Mouse (Mus musculus): ENCODE measurements around the gene Cd79a. TPM values are rescaled to one million over a fixed set of nuclear protein-coding genes. Genes with fewer than 3 reads are reported as not detected.

Gene Cd79a
- polyA plus RNA-seq, 1 experiment: not detected

- no peak within 1 kb of the TSS for H3K4me3 ChIP-seq (ENCODE audit: insufficient read depth, low read length)
- no peak within 1 kb of the TSS for H3K27ac ChIP-seq (ENCODE audit: insufficient read depth, low read depth, low read length)
- no peak for TF ChIP-seq CTCF (IDR thresholded peaks at IDR 0.05; ENCODE audit: low read depth, low read length)
- TF ChIP-seq POLR2A (IDR thresholded peaks at IDR 0.05; ENCODE audit: borderline replicate concordance, low read depth, low read length): no peak
- H3K4me1 ChIP-seq (ENCODE audit: control insufficient read depth, insufficient read depth, low read length): peaks cover 5% of the 10 kb centered on the region
Observed at GRCm38 (mm10) chr7:24861913-24862312, 35.3 kb upstream of the Cd79a start, which contains the start of gene Gm9844. Gene Gm9844 (plus strand): TSS chr7:24862213.

DNA sequence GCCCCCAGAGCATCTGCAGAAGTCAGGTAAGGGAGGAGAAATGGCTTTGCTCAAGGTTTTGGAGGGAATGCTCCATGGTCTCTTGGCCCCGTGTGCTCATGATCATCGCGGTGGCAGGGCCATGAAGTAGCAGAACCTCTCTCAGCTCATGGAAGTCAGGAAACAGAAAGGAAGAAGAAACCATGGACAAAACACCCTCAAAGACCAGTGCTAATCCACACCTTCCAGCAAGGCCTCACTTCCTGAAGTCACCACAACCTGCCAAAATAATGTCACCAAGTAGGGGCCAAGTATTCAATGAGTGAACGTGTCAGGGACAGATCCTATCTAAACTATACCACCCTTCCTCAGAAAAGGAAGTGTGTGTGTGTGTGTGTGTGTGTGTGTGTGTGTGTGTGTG is 34.3 kb upstream of the Cd79a start:
- Histone ChIP-seq H3K27ac (ENCODE audit: insufficient read depth, low read depth, low read length) (no peak overlapping the region), H3K4me1 (ENCODE audit: control insufficient read depth, insufficient read depth, low read length) (no peaks in the 10 kb centered on the region), H3K4me3 (ENCODE audit: insufficient read depth, low read length) (no peak overlapping the region)
- TF ChIP-seq POLR2A (IDR thresholded peaks at IDR 0.05; ENCODE audit: borderline replicate concordance, low read depth, low read length): no peak
- no peak for TF ChIP-seq CTCF (IDR thresholded peaks at IDR 0.05; ENCODE audit: low read depth, low read length)

DNA sequence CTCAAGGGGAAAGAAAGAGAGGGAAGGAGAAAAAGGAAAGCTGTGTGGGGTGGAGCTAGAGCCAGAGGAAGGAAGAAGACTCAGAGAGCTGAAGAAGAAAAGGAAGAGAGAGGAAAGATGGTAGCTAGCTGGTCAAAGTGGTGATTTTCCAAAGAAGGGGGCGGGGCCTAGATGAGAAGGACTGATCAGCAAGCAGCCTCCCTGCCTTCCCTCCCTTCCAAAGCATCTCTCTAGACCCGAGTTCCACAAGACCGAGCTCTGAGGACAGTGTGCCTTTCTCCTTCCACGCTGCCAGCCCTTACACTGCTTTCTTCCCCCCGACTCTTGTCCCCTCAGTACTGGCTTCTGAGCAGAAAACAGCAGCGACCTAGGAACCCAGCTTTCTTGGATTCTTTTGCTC is 33.0 kb upstream of the Cd79a start:
- no peak overlapping the region for H3K27ac ChIP-seq (ENCODE audit: insufficient read depth, low read depth, low read length)
- H3K4me3 ChIP-seq (ENCODE audit: insufficient read depth, low read length): no peak overlapping the region
- TF ChIP-seq POLR2A (IDR thresholded peaks at IDR 0.05; ENCODE audit: borderline replicate concordance, low read depth, low read length): no peak
- no peak for TF ChIP-seq CTCF (IDR thresholded peaks at IDR 0.05; ENCODE audit: low read depth, low read length)
- H3K4me1 ChIP-seq (ENCODE audit: control insufficient read depth, insufficient read depth, low read length): no peaks in the 10 kb centered on the region

DNA sequence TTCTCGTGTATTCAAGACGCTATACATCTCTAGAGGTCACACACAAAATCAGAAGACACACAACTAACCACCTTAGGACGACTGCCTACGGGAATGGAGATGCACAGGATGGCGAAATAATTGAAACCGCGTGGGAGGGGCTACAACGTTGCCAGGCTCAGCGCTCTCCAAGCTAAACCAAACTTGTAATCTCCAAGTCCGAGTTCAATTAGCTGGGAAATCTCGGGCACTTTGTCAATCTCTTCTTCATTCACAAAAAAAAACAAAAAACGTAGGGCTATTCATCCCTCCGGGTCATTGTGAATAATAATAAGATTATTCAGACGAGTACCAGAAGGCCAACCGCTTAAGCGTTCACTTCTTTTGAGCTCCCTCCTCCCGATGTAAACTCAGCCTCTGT is 28.1 kb upstream of the Cd79a start:
- Histone ChIP-seq H3K4me3 (ENCODE audit: insufficient read depth, low read length) (no peak overlapping the region), H3K4me1 (ENCODE audit: control insufficient read depth, insufficient read depth, low read length) (no peaks in the 10 kb centered on the region), H3K27ac (ENCODE audit: insufficient read depth, low read depth, low read length) (no peak overlapping the region)
- TF ChIP-seq POLR2A (IDR thresholded peaks at IDR 0.05; ENCODE audit: borderline replicate concordance, low read depth, low read length): no peak
- TF ChIP-seq CTCF (IDR thresholded peaks at IDR 0.05; ENCODE audit: low read depth, low read length): no peak

GRCm38 (mm10) chr7:24869532-24870165 is 27.5 kb upstream of the Cd79a start, which contains the start of the genes Lypd4 and Dmrtc2:
Gene Lypd4 (minus strand): TSS chr7:24869941.
Gene Dmrtc2 (plus strand): TSS chr7:24870057.
- H3K27ac ChIP-seq (ENCODE audit: insufficient read depth, low read depth, low read length): no peak within 1 kb of the TSS
- no peak within 1 kb of the TSS for H3K4me3 ChIP-seq (ENCODE audit: insufficient read depth, low read length)
- no peak for TF ChIP-seq CTCF (IDR thresholded peaks at IDR 0.05; ENCODE audit: low read depth, low read length)
- TF ChIP-seq POLR2A (IDR thresholded peaks at IDR 0.05; ENCODE audit: borderline replicate concordance, low read depth, low read length): no peak
- no peaks in the 10 kb centered on the region for H3K4me1 ChIP-seq (ENCODE audit: control insufficient read depth, insufficient read depth, low read length)

GRCm38 (mm10) chr7:24877588-24877987 is 19.6 kb upstream of the Cd79a start:
- Histone ChIP-seq H3K4me1 (ENCODE audit: control insufficient read depth, insufficient read depth, low read length) (no peaks in the 10 kb centered on the region), H3K27ac (ENCODE audit: insufficient read depth, low read depth, low read length) (no peak overlapping the region), H3K4me3 (ENCODE audit: insufficient read depth, low read length) (no peak overlapping the region)
- TF ChIP-seq CTCF (IDR thresholded peaks at IDR 0.05; ENCODE audit: low read depth, low read length) (no peak), POLR2A (IDR thresholded peaks at IDR 0.05; ENCODE audit: borderline replicate concordance, low read depth, low read length) (no peak)

DNA sequence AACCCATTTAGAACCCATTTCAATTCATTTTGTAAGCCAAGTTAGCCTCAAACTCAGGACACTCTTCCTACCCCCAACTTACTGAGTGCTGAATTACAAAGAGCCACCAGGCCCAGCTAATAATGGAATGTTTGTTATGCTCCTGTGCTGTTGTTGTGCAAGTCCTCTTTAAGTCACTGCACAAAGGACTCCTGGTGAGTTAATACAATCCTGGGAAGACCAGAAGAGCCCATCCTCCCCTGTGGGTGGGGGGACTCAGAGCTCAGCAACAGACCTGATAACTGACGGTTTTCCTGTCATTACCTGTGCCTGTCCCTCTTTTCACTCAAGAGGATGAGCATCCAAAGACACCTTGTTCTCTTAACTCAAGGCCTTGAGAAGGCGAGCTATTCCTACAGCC is 17.6 kb upstream of the Cd79a start:
- no peak overlapping the region for H3K4me3 ChIP-seq (ENCODE audit: insufficient read depth, low read length)
- no peak for TF ChIP-seq CTCF (IDR thresholded peaks at IDR 0.05; ENCODE audit: low read depth, low read length)
- no peak for TF ChIP-seq POLR2A (IDR thresholded peaks at IDR 0.05; ENCODE audit: borderline replicate concordance, low read depth, low read length)
- no peak overlapping the region for H3K27ac ChIP-seq (ENCODE audit: insufficient read depth, low read depth, low read length)
- no peaks in the 10 kb centered on the region for H3K4me1 ChIP-seq (ENCODE audit: control insufficient read depth, insufficient read depth, low read length)

- H3K4me3 ChIP-seq (ENCODE audit: insufficient read depth, low read length): no peak overlapping the region
- H3K4me1 ChIP-seq (ENCODE audit: control insufficient read depth, insufficient read depth, low read length): 0 out of 2 replicates have a peak, but pooled peaks cover 4% of the 10 kb centered on the region
- H3K27ac ChIP-seq (ENCODE audit: insufficient read depth, low read depth, low read length): no peak overlapping the region
- TF ChIP-seq CTCF (IDR thresholded peaks at IDR 0.05; ENCODE audit: low read depth, low read length): no peak
- no peak for TF ChIP-seq POLR2A (IDR thresholded peaks at IDR 0.05; ENCODE audit: borderline replicate concordance, low read depth, low read length)
Observed at GRCm38 (mm10) chr7:24882416-24883199, 14.6 kb upstream of the Cd79a start.

GRCm38 (mm10) chr7:24883896-24884692 is 13.1 kb upstream of the Cd79a start, which contains the start of gene Rps19:
Gene Rps19 (plus strand): TSS chr7:24884371.
- peak within 1 kb of the TSS; percentile 74 for H3K4me3 ChIP-seq (ENCODE audit: insufficient read depth, low read length)
- peak within 1 kb of the TSS; percentile 93 for H3K27ac ChIP-seq (ENCODE audit: insufficient read depth, low read depth, low read length)
- H3K4me1 ChIP-seq (ENCODE audit: control insufficient read depth, insufficient read depth, low read length): 0 out of 2 replicates have a peak, but pooled peaks cover 4% of the 10 kb centered on the region
- TF ChIP-seq POLR2A (IDR thresholded peaks at IDR 0.05; ENCODE audit: borderline replicate concordance, low read depth, low read length) (no peak; the same call in 1 of the 2 replicates), CTCF (IDR thresholded peaks at IDR 0.05; ENCODE audit: low read depth, low read length) (no peak)

Measured in bone marrow macrophage, adult 2 months (primary cell).